Mouse (Mus musculus) retina, embryonic 14.5 days (tissue): ENCODE results near the gene Slc25a30.
"Not testable (repeated sequence)": the region's sequence is repeated elsewhere in the genome, so short reads cannot be mapped to it uniquely, and the experiment has no call there.

Experiments
- DNase-seq: peaks from one replicate; pipeline ENCODE4 v3.0.0-alpha.2; 2015; ENCODE audit warnings: low spot score

Slc25a30 gene

DNA sequence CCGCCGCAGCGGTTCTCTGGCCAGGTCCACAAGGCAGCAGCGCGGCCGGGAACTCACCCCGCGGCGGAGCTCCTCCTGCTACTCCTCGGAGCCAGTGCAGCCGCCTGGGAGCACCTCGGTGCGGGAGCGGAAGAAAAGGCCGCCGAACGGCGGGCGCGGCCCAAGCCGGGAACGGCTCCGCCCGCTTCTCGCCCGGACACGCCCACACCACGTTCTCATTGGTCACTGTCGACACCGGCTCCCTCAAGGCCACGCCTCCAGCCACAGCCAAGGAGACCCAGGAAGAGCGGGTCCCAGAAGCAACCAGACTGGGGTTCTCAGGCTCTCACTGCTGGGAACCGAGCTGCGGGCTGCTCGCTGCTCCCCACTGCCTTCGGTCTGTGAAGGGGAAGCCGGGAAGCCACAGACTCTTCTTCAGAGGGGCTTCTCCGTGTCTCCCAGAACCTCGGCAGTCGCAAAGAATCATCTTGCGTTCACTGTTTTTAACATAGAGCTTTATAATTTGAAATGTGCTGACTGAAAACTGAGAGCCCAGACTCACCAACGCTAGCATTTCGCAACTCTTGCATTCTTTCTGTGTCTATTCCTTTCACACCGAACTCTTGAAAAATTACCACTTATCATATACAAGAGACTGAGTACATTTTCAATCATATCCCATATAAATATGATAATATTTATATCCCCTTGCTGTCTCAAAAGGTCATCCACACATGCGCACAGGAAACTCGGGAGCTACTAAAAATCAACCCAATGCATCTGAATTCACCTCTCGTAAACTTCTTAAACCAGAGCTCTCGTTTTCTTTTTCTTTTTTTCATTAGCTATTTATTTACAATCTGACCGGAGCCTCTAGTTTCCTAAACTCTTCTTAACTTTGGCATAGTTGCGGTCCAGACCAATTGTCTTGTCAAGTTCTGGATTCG, at the start of gene Slc25a30:
Gene Slc25a30, minus strand, starts transcription at position 170 of the 926 bp plus-strand sequence.
- peak; percentile 97 for DNase-seq

DNA sequence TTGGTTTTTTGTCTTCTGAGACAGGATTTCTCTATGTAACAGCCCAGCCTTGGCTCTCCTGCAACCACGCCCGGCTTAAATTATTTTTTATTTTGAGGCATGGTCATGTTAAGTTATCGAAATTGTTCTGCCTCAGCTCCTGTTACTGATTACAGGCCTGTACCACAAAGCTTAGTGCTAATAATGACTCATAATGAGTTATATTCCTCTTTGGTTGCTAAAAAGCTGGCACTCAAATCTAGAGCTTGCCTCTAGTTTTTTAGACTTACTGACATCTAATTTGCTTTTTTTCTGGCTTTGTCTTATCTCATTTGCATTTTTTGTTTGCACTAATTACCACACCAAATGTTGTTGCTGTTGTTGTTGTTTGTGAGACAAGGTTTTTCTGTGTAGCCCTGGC, 49.7 kb upstream of the Slc25a30 start:
- no peak for DNase-seq

- DNase-seq, result peak; percentile 68
Measured at GRCm38 (mm10) chr14:75834739-75835381, 48.0 kb upstream of the Slc25a30 start.

GRCm38 (mm10) chr14:75834251-75834738, 47.5 kb upstream of the Slc25a30 start:
- peak; percentile 90 for DNase-seq

DNA sequence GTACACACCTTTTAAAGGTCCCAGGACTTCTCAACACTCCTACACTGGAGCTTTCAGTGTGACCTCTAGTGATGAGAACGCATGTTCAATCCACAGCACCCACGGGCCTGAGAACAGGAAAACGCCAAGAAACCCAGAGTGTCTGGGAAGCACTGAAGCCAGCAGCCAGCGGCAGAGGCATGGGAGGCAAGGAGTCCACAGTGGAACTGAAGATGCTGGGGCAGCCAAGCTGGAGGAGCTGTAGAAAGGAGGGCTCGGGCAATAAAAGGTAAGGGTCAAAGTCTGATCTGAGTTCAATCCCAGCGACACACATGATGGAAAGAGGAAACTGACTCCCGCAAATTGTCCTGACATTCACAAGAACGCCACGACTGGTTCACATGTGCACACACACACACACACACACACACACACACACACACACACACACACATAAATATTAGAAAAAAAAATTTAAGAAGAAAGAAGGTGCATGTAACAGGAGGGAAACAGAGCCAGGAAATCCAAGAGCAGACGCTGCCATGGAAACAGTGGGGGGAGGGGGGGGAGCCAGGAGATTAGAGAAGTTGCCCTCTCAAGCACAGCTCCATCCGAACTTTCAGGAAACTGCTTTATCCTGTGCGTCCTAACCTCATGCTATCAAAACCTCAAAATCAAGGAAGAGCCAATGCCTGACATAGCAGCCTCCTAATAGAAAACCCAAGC, 46.9 kb upstream of the Slc25a30 start:
- no peak for DNase-seq

DNA sequence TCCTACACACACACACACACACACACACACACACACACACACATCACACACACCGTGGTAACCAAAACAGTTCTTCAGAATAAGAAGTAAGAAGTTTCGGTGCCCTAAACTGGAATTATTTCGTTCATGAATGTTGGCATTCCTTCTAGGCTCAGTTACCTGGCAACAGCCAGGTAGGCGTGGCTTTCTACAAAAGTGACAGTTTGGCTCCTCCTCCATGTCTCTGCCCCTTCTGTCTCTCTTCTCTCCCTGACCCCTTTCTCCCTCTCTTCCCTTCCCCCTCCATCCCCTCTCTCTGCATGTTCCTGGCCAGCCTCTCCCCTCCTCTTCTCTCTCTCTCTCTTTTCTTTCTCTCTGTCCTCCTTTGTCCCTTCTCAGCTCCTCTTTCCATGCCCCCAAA, 46.1 kb upstream of the Slc25a30 start:
- DNase-seq, result no peak

DNA sequence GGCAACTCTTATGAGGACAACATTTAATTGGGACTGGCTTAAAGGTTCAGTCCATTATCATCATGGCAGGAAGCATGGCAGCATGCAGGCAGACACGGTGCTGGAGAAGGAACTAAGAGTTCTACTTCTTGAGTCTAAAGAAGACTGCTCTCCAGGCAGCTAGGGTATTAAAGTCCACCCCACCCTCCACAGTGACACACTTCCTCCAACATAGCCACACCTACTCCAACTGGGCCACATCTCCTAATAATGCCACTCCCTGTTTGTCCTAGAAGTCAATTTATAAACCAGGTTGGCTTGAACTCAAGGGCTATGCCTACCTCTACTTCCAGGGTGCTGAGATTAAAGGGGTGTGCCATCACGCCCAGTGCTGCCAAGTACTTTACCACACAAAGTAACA, 45.2 kb upstream of the Slc25a30 start:
- DNase-seq, result no peak

DNA sequence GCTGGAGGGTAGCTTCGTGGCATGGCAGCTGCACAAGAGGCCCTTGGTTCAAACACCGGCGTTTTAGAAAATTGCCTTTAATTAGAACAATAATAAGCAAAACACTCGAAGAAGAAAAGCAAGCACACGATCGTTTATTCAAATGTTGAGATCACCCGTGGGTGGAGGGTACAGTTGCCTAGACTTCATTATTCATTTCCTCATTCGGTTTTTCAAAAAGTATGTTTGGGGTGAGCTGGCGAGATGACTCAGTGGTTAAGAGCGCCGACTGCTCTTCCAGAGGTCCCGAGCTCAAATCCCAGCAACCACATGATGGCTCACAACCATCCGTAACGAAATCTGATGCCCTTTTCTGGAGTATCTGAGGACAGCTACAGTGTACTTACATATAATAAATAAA, 43.0 kb upstream of the Slc25a30 start:
- not testable (repeated sequence) for DNase-seq

- DNase-seq, result peak; percentile 91
Measured at GRCm38 (mm10) chr14:75828866-75829806, 42.3 kb upstream of the Slc25a30 start.

GRCm38 (mm10) chr14:75828221-75828620, 41.4 kb upstream of the Slc25a30 start:
- DNase-seq, result no peak

GRCm38 (mm10) chr14:75826851-75827410, 40.1 kb upstream of the Slc25a30 start:
- no peak for DNase-seq

DNA sequence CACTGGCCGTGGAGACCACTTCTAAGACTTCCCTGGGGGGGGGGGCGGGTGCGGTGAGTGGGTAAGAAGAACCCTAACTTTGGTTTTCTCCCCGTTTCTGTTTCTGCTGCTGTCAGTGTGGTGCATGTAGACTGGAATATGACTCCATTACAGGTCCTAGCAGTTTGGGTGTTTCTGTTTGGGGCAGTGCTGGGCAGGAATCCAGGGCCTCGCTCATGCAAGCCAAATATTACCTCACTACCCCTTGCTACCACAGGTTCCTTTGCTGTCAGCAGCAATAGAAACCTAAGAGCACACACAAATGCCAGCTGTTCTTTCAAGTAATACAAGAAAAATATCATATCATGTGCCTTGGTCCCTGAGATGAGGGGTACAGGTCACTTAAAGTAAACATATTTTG, 33.2 kb upstream of the Slc25a30 start:
- no peak for DNase-seq

GRCm38 (mm10) chr14:75819341-75819740, 32.5 kb upstream of the Slc25a30 start:
- DNase-seq, result no peak

- no peak for DNase-seq
Measured at GRCm38 (mm10) chr14:75818528-75818927, 31.7 kb upstream of the Slc25a30 start.

GRCm38 (mm10) chr14:75809931-75810330, 23.1 kb upstream of the Slc25a30 start:
- no peak for DNase-seq

GRCm38 (mm10) chr14:75807800-75808199, 21.0 kb upstream of the Slc25a30 start:
- no peak for DNase-seq

DNA sequence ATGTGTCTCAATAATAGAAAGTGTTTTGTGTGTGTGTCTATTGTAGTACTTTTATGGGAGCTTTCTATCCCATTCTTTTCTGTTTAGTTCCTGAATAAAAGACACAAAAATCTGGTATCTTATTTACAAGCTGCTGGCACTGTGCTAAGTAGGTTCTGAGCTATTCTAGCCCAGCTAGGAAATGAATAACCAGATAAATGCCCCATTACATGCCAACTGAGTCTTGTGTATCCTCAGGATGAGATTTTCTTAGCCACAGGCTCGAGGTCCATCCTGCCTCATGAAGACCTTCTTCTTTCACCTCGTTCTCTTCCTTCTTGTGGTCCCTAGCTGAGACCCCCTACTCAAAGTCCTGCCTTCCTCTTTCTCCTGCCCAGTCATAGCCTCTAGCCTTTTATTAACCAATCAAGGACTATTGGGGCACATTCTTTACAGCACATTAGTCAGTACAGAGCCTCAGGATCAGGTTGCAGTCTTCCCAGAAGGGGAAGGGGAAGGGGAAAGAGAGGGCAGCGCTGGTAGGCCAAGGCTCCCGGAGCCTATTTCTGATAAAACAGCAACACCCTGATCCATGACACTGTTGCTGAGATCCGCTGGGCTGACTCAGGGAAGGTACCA, 11.0 kb upstream of the Slc25a30 start:
- DNase-seq, result peak; percentile 56

GRCm38 (mm10) chr14:75795918-75796317, 9.1 kb upstream of the Slc25a30 start:
- DNase-seq, result no peak

DNA sequence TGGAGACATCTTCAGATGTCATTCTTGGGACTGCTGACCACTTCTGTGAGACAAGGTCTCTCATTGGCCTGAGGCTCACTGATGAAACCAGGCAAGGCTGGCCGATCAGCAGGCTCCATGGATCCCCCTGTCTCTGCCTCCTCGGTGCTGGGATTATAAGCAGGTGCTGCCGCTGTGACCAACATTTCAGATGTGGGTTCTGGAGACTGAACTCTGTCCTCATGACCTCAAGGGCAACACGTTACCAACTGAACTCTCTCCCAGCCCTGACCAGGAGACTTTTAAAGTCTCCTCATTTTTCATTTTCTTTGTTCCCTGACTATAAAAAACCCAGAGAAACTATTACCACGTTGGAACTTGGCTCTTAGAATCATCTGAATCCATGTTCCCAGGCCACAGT, 7.9 kb upstream of the Slc25a30 start:
- DNase-seq, result no peak

GRCm38 (mm10) chr14:75794324-75794723, 7.5 kb upstream of the Slc25a30 start:
- DNase-seq, result no peak

DNA sequence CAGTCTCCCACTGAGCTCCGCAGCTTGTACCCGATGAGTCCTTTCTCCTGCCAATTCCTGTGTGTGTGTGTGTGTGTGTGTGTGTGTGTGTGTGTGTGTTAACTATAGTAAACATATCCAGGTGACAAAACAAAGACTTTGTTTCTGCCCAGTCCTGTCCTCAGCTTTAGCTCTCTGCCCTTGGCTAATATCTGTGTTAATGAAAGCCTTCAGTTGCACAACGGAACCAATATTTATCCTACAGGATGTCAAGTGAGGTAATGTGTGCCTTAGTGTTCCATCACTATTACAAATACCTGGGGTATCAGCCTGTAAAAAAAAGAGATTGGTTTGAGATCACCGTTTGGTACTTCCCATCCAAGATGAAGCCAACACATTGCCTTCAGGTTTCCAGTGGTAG, 6.3 kb upstream of the Slc25a30 start:
- DNase-seq, result no peak
